Mouse (Mus musculus): ENCODE data around the gene Rnaset2b. TPM values are rescaled to one million over a fixed set of nuclear protein-coding genes. Genes with fewer than 3 reads are reported as not detected.
"Not testable (repeated sequence)": the region's sequence is repeated elsewhere in the genome, so short reads cannot be mapped to it uniquely, and the experiment has no call there.

Rnaset2b gene
- 205 and 238 TPM in 2 replicates for polyA plus RNA-seq (2016; fragmentation: Nextera tagmentation; extraction: Ambion mirVana)

DNA sequence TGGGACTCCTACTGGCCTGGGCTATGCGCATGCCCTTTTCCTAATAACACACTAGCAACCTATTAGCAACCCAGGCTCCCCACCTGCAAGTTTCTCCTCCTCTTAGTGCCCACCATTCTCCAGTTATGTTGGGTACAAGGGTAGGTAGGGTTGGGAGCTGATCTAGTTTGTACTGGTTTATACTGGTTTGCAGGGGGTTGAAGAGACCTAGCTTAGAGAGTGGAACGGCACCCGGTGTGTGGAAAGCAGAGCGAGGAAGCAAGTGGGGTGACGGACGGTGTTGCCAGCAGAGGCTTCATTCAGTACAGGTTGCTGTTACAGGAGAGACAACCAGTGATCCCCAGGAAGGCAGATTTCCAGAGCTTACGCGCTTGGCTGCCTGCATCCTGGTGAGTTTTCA lies at the start of gene Rnaset2b:
Gene Rnaset2b, plus strand, starts transcription at position 301 of the 400 bp plus-strand sequence.
- H3K36me3 ChIP-seq; H3K27me3 ChIP-seq (ENCODE audit: insufficient read depth, poor library complexity, severe bottlenecking); H3K9me3 ChIP-seq; DNase-seq (ENCODE audit: low spot score); H3K27ac ChIP-seq; H3K4me3 ChIP-seq; H3K4me1 ChIP-seq: not testable (repeated sequence)
- 63% methylated on average over 1 of the region's 8 CpGs for WGBS

DNA sequence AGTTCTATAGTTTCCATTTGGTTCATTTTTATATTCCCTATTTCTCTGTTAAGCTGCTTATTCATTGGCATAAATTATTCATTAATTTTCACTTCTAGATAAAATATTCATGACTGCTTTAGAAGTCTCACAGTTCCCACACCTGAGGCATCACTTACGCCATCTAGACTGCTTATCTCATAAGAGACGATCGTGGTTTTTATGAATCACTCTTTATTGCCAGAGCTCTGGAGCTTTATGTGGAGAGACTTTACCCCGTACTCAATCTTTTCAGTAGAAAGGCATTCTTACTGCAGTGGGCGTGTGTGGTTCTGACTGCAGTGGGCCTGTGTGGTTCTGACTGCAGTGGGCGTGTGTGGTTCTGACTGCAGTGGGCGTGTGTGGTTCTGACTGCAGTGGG lies 38.8 kb upstream of the Rnaset2b start:
- H3K27ac ChIP-seq; DNase-seq (ENCODE audit: low spot score); H3K4me3 ChIP-seq; H3K36me3 ChIP-seq; H3K9me3 ChIP-seq; H3K4me1 ChIP-seq; H3K27me3 ChIP-seq (ENCODE audit: insufficient read depth, poor library complexity, severe bottlenecking): not testable (repeated sequence)
- 96% methylated on average over 7 of the region's 7 CpGs for WGBS

DNA sequence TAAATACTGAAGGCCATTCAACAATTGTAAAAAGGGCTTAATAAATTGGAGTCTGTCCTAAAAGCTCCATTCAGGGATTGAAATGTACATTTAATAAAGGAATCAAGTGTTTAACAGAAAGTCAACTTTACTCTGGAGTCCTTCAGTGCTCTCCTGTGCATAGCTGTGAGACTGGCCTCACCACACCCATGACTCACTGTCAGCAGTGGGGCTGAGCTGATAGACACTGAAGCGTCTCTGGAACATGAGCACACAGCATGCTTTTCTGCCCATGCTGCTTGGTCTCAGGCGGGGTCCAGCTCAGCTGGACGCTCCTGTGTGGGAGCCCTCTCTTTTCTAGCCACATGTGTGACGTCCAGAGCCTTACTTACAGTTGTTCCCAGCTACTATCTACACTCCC lies 27.9 kb upstream of the Rnaset2b start:
- no CpG with 5 or more reads among the region's 4 CpGs for WGBS
- H3K4me3 ChIP-seq; H3K27ac ChIP-seq; DNase-seq (ENCODE audit: low spot score); H3K27me3 ChIP-seq (ENCODE audit: insufficient read depth, poor library complexity, severe bottlenecking); H3K9me3 ChIP-seq; H3K4me1 ChIP-seq; H3K36me3 ChIP-seq: not testable (repeated sequence)

DNA sequence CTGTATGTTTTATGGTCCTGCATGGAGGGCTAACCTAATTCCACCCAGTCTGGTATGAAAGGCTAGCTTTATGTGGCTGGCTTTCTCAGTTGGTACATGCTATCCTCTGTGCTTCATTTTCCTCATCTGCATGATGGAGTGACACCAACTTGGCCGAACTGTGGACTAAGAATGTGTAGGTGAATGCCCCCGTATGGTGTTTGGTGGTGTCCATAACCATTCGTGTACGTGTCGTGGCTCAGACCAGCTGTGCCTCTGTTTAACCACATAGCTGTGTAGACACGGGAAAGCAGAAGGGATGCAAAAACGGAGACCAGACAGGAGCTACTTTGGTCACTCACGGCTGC lies 22.8 kb upstream of the Rnaset2b start:
- not testable (repeated sequence) for H3K36me3 ChIP-seq; H3K27me3 ChIP-seq (ENCODE audit: insufficient read depth, poor library complexity, severe bottlenecking); H3K27ac ChIP-seq; H3K4me1 ChIP-seq; DNase-seq (ENCODE audit: low spot score); H3K9me3 ChIP-seq
- H3K4me3 ChIP-seq, result peak overlapping the region; percentile 62
- WGBS, result no CpG with 5 or more reads among the region's 8 CpGs

DNA sequence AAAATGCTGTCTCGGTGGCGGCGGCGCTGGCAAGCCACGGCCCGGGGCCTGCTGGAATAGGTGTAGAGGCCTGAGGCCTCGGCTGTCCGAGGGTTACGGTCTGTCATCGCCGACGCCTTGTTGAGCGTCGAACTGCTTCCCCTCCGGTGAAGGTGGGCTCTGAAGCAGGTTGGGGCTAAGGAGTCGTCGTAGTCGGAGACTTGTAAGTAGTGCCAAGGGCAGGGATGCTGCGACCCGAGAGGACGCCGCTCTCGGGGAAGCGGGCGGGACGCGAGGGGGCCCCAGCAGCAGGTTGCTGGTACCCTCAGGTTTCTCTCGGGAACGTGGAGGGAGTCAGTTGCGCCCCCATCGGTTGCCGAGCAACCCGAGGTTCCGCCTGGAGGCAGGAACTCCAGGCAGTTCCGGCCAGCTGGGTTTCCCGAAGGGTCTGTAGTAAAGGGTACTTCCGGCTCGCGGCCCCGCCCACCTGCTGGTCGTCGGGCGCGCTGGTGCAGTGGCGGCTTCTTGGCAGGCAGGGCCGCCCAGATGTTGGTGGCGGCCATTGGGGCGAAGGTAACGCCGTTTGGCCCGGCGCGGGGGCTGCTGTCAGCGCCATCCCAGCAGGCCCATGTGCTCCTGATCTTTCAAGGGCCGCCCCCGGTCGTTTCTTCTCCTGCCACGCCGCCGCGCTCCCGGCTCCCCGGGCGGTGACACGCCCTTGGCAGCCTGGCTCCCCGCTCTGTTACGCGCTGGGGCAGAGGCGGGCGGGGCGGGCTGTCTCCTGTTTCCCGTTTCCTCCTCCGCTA lies 22.3 kb upstream of the Rnaset2b start, which contains the start of gene Rsph3b:
Gene Rsph3b, minus strand, starts transcription at position 699 of the 785 bp plus-strand sequence.
- not testable (repeated sequence) for H3K4me1 ChIP-seq; H3K9me3 ChIP-seq; H3K27me3 ChIP-seq (ENCODE audit: insufficient read depth, poor library complexity, severe bottlenecking); H3K36me3 ChIP-seq
- peak; percentile 96 for DNase-seq (ENCODE audit: low spot score)
- peak within 1 kb of the TSS; percentile 62 for H3K4me3 ChIP-seq
- under 1% methylated on average over 73 of the region's 73 CpGs for WGBS
- peak within 1 kb of the TSS; percentile 88 for H3K27ac ChIP-seq

DNA sequence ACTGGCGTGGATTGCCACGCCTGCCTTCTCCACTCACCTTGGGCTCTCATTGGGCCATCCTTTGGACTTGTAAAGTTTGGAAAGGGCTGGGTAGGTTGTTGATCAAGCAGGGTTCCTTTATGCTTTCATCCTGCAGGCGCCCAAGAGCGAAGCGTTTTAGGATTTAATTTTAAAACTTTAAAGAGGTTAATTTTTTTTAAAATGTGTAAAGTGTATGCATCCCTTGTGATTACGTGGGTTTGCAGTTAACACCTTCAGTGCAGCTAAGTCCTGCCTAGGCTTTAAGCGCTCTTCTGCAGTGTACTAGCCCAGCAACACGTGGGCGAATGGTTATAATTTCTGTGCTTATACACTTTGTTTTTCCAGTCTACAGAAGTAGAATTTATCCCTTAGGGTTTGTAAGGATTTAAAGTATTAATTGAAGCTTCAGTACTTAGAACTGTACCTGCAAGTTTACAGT lies 21.6 kb upstream of the Rnaset2b start:
- not testable (repeated sequence) for DNase-seq (ENCODE audit: low spot score)

DNA sequence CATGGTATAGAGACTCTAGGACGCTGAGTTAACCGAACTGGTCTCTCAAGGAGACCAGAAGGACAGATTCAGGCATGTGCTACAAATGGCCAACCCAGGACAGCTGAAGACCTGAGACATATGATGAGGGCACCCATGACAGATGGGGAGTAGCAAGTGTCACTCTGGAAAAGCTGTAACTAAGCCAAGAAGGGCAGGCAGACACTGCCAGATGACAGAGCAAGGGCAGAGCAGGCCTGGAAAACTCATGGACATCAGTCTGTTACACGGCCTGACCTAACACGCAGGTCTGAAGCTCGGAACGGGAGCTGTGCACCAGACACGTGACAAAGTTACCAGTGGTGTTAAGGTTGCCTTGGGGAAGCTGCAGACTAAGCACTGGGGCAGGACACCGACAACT lies 11.6 kb upstream of the Rnaset2b start:
- not testable (repeated sequence) for H3K4me3 ChIP-seq, H3K9me3 ChIP-seq
- 86% methylated on average over 6 of the region's 8 CpGs for WGBS

More for the DNA sequence above, 21.6 kb upstream of the Rnaset2b start:
- H3K27me3 ChIP-seq (ENCODE audit: insufficient read depth, poor library complexity, severe bottlenecking); H3K4me1 ChIP-seq; H3K36me3 ChIP-seq; H3K9me3 ChIP-seq: not testable (repeated sequence)
- peak overlapping the region; percentile 62 for H3K4me3 ChIP-seq
- WGBS, result 16% methylated on average over 9 of the region's 9 CpGs
- peak overlapping the region; percentile 88 for H3K27ac ChIP-seq

DNA sequence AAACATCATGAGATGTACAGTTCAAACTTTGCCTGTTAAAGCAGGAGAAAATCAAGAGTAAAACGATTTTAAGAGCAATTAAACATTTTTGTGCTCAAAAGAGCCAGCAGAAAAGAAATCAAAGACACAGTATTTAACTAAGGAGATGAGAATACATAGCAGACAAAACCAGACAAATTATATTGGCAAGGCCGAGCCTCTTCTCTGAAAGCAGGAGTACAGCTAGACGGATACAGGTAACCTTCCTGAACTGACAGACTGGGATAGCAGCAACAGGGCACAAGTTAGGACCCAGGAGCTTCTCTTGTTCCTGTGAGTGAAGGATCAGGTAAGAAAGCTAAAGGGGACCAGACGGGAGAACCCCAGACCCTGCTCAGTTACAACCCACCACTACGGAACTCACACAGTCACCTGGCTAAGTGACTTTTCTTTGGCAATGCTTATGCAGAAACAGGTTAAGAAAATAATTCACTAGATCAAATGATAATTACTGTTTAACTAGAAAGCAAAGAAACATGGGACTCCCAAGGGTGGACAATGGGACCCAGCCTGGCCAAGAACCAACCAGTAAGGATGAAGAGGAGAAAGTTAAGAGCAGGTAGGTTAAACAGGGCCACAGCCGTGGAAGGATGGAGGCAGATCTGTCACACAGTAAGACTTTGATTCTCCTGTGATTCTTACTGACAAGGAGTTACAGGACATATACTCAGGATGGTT lies 10.7 kb upstream of the Rnaset2b start:
- not testable (repeated sequence) for DNase-seq (ENCODE audit: low spot score); H3K36me3 ChIP-seq; H3K27me3 ChIP-seq (ENCODE audit: insufficient read depth, poor library complexity, severe bottlenecking); H3K4me1 ChIP-seq; H3K9me3 ChIP-seq; H3K27ac ChIP-seq
- 74% methylated on average over 5 of the region's 6 CpGs for WGBS
- peak overlapping the region; percentile 58 for H3K4me3 ChIP-seq

More for the DNA sequence above, 11.6 kb upstream of the Rnaset2b start:
- not testable (repeated sequence) for H3K27ac ChIP-seq; H3K27me3 ChIP-seq (ENCODE audit: insufficient read depth, poor library complexity, severe bottlenecking); DNase-seq (ENCODE audit: low spot score); H3K4me1 ChIP-seq
- peaks cover 12% of the 10 kb centered on the region for H3K36me3 ChIP-seq

DNA sequence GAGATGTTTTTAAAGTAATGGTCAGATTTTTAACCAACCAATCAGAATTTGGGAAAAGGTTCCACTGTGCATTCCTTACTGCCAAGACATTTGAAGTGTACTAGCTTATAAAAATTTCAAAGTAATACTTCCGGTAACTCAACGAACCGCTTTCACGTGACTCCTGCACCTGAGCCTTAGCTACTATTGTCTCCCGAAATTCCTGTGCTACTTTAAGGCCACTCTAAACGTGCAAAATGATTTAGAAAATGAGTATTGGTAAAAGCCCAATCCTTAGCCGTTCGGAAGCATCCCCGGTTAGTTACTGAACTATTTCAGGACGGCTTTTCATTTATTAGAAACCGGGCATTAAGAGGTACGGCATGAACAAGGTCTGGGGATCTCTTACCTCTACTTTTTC lies 10.1 kb upstream of the Rnaset2b start:
- not testable (repeated sequence) for H3K9me3 ChIP-seq; DNase-seq (ENCODE audit: low spot score); H3K27me3 ChIP-seq (ENCODE audit: insufficient read depth, poor library complexity, severe bottlenecking); H3K27ac ChIP-seq; H3K36me3 ChIP-seq; H3K4me1 ChIP-seq
- WGBS, result under 1% methylated on average over 12 of the region's 12 CpGs
- peak overlapping the region; percentile 58 for H3K4me3 ChIP-seq

DNA sequence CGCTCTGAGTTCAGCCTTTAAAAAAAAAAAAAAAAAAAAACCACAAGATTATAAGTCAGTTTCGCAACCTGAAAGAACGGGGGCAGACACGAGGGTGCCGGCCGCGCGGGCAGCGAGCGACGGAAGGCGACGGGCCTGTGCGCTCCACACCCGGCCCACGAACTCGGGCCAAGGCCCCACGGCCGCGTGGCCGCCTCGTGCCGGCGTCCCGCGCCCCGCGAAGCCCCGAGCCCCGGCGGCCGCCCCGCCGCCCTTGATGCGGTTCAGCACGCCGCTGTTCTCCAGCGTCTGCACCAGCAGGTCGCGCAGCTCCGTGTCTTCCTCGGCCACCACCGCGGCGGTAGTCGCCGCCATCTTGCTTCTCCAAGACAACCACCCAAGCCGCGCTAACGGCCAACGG lies 9.7 kb upstream of the Rnaset2b start, which contains the start of gene Tagap1:
Gene Tagap1, minus strand, starts transcription at position 381 of the 400 bp plus-strand sequence.
- not testable (repeated sequence) for H3K9me3 ChIP-seq; H3K4me1 ChIP-seq; H3K27me3 ChIP-seq (ENCODE audit: insufficient read depth, poor library complexity, severe bottlenecking); H3K36me3 ChIP-seq
- H3K4me3 ChIP-seq, result peak within 1 kb of the TSS; percentile 58
- WGBS, result under 1% methylated on average over 41 of the region's 51 CpGs
- H3K27ac ChIP-seq, result peak within 1 kb of the TSS; percentile 84
- peak; percentile 72 for DNase-seq (ENCODE audit: low spot score)

DNA sequence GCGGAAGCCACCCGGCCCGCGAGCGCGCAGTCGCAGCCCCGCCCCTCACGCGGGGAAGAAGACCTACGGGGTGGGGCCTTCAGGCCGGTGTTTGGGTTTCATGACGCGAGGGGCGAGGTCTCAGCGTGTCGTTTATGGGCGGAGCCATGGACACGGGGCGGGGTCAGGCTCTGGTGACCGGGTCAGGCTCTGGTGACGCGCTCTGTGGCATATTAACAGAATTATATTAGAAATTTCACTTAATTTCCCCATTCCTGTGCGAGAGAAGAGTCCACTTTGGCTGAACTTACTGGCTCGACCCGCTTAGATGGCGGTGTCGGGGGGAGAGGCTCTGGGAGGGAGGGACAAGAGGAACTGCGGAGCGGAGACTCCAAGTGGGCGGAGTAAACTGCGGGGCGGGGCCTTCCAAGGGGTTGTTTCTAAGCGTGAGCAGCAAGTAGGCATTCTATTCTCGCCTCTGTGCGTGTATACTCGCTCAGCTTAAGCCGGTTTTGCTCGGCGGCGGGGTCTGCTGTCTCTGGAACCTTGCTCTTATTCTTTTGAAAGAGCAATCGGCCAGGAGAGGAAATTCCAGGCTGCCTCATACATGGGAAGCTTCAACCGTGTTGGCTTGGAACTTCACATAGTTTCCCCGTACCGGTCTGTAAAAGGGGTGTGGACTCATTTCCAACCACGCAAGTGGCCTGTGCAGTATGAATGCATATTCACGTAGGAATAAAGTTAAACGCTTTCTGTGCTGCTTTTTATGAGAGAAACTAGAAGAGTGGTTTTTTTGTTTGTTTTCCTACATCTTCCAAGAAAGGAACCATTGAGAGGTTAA lies 9.0 kb upstream of the Rnaset2b start:
- H3K9me3 ChIP-seq; H3K27ac ChIP-seq; H3K27me3 ChIP-seq (ENCODE audit: insufficient read depth, poor library complexity, severe bottlenecking); H3K4me1 ChIP-seq; H3K36me3 ChIP-seq: not testable (repeated sequence)
- peak; percentile 74 for DNase-seq (ENCODE audit: low spot score)
- peak overlapping the region; percentile 47 for H3K4me3 ChIP-seq
- under 1% methylated on average over 16 of the region's 48 CpGs for WGBS

DNA sequence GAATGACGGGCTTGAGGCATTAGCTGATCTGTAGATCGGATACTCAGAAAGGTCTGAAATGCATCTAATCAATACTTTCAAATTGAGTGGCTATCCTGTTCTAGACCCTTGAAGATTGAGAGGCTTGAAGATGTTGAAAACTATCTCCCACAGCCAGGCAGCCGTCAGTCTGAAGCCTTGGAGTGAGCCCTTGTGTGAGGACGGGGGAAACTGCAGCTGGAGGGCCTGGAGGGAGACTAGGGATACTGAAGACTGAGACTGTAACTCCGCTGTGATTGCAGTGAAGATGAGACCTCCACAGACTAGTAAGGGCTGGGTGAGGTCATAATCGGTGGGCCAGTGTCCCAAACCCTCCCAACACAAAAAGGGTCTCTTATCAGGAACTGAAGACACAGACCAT lies 8.1 kb upstream of the Rnaset2b start:
- WGBS, result 69% methylated on average over 4 of the region's 6 CpGs
- not testable (repeated sequence) for H3K36me3 ChIP-seq; H3K27ac ChIP-seq; H3K4me1 ChIP-seq; DNase-seq (ENCODE audit: low spot score); H3K27me3 ChIP-seq (ENCODE audit: insufficient read depth, poor library complexity, severe bottlenecking); H3K9me3 ChIP-seq; H3K4me3 ChIP-seq

DNA sequence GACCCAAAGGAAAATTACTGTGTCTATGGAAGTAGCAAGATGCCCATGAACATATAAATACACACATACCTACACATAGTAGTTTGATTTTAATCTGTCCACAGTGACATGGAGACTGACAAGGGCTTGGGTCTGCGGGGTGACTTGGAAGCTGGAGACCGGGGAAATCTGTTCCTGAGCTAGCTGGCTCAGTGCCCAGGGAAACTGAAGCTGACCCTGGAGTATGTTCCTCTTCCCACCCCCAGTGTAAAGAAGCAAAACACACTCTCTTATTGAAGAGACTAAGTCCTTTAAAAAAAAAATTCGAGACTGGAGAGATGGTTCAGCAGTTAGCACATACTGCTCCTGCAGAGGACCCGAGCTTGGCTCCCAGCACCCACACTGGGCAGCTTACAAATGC lies 7.5 kb upstream of the Rnaset2b start:
- DNase-seq (ENCODE audit: low spot score); H3K27me3 ChIP-seq (ENCODE audit: insufficient read depth, poor library complexity, severe bottlenecking); H3K9me3 ChIP-seq; H3K4me1 ChIP-seq; H3K36me3 ChIP-seq; H3K27ac ChIP-seq; H3K4me3 ChIP-seq: not testable (repeated sequence)
- 72% methylated on average over 4 of the region's 4 CpGs for WGBS
